Mouse (Mus musculus): ENCODE results near the gene Olfr231.

DNA sequence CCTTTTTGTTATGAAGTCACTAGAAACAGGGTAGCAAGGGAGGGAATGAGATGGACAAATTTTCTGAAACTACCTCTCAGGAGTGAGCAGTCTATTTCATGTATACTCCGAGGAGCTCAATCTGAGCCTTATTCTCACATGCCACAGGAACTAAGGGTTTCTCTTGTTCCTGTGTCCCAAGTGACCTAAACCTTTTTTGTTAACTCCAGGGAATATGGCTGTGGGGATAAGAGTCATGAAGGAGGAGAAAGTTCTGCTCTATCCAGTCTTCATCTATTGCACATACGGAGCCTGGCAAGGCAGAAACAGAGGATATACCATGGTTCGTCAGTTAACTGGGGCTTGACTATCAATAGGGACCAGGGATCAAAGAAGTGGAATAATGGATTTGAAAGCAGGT is 54.7 kb downstream of the Olfr231 start, which contains the start of gene Olfr430:
- TF ChIP-seq CTCF (IDR thresholded peaks at IDR 0.05; ENCODE audit: insufficient read depth, low read depth, low read length) (no peak), POLR2A (IDR thresholded peaks at IDR 0.05; ENCODE audit: insufficient read depth, low read depth, low read length) (no peak)

Data from olfactory bulb, adult 2 months (tissue).